ENCODE assay signal across 9 mouse cellular contexts in the genomic region with DNA sequence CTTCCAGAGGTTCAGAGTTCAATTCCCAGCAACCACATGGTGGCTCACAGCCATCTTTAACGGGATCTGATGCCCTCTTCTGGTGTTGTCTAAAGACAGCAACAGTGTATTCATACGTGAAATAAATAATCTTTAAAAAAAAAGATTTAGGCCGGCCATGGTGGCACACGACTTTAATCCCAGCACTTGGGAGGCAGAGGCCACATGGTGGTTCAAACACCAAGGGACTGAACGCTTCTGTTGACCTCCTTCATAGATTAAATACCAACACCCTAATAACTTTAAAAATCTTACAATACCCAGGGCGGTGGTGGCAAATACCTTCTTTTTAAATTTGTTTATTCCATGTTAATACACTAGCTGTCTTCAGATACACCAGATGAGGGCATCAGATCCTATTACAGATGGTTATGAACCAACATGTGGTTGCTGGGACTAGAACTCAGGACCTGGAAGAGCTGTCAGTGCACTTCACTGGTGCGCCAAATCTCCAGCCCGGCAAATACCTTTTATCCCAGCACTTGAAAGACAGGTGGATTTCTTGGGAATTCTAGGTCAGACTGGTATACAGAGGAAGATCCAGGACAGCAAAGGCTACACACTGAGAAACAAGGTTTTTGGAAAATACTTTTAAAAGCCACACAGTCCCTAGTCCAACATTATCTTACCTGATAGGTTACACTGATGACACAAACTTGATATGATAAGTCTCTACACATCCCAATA. TPM values are rescaled to one million over a fixed set of nuclear protein-coding genes. Genes with fewer than 3 reads are reported as not detected.
DNase-seq lines count a peak whose midpoint lies in the region; ATAC-seq lines count a peak whose summit lies in the region.
"Had no signal": no experiment of that assay in that cellular context is flagged by ENCODE, and none has a peak within 500 bp of the region (broad histone marks: within the 10 kb centered on the region; RNA-seq: fewer than 3 reads in every experiment).

No protein-coding gene starts in this region.

- H3K27ac ChIP-seq in intestine, embryonic 15.5 days, result no peak overlapping the region
- H3K27ac ChIP-seq: embryonic facial prominence, embryonic 13.5 days had no signal

- WGBS in intestine, embryonic 15.5 days, result 77% methylated on average over 8 of the region's 8 CpGs

- no peak overlapping the region for H3K4me3 ChIP-seq in intestine, embryonic 15.5 days (replicated peaks)
- H3K4me3 ChIP-seq: embryonic facial prominence, embryonic 13.5 days had no signal

- no peaks in the 10 kb centered on the region for H3K9me3 ChIP-seq in intestine, embryonic 15.5 days
- H3K9me3 ChIP-seq: embryonic facial prominence, embryonic 13.5 days had no signal

- DNase-seq in kidney, adult 18-20 months, result peak; percentile 21
- DNase-seq in kidney, postnatal 4 days, result no peak
- DNase-seq in 3134 (ENCODE audit: extremely low read depth, insufficient read length, low spot score), result peak; percentile 66
- peak; percentile 74 for DNase-seq in 3T3-L1 (ENCODE audit: low read depth, low spot score)
- DNase-seq in right cerebral cortex, postnatal 10 days (ENCODE audit: low spot score in 2 of 2), result no peak
- DNase-seq: thymus, postnatal 36 days had no signal

- H3K9ac ChIP-seq in intestine, embryonic 15.5 days, result no peak overlapping the region
- H3K9ac ChIP-seq: embryonic facial prominence, embryonic 13.5 days had no signal

- 0 out of 2 replicates have a peak overlapping the region, but pooled peaks have one; percentile 10 for H3K4me2 ChIP-seq in intestine, embryonic 15.5 days (replicated peaks)
- H3K4me2 ChIP-seq: embryonic facial prominence, embryonic 13.5 days had no signal

- H3K4me1 ChIP-seq in intestine, embryonic 15.5 days (replicated peaks), result no peaks in the 10 kb centered on the region

- no peak for ATAC-seq in intestine, embryonic 15.5 days
- no peak for ATAC-seq in megakaryocyte, adult 5-6 weeks (ENCODE audit: poor library complexity, severe bottlenecking)

- no peaks in the 10 kb centered on the region for H3K27me3 ChIP-seq in intestine, embryonic 15.5 days (replicated peaks)
- H3K27me3 ChIP-seq: embryonic facial prominence, embryonic 13.5 days had no signal

- H3K36me3 ChIP-seq in intestine, embryonic 15.5 days, result peaks cover 8% of the 10 kb centered on the region; the same call in 1 of the 2 replicates

RNA-seq across cellular contexts. Expression of gene Gm10382, which starts 3.7 kb away (rescaled TPM):
- 0.23 and 0.40 TPM in 2 replicates for polyA plus RNA-seq in intestine, embryonic 15.5 days (2015; fragmentation: Nextera tagmentation; extraction: Ambion mirVana)
- total RNA-seq in megakaryocyte, adult 5-6 weeks (2015), result not detected in 2 replicates
- 0.11 TPM in 1 of 2 replicates, not detected in the other for total RNA-seq in megakaryocyte, adult 5-6 weeks (2017)

RNA-seq across cellular contexts. Expression of gene Ubc, which starts 4.6 kb away (rescaled TPM):
- 875 and 888 TPM in 2 replicates for polyA plus RNA-seq in intestine, embryonic 15.5 days (2015; fragmentation: Nextera tagmentation; extraction: Ambion mirVana)
- total RNA-seq in megakaryocyte, adult 5-6 weeks (2015), result 260 and 265 TPM in 2 replicates
- total RNA-seq in megakaryocyte, adult 5-6 weeks (2017), result 355 and 414 TPM in 2 replicates

RNA-seq across cellular contexts. Expression of gene Scarb1, which starts 44.5 kb away (rescaled TPM):
- polyA plus RNA-seq in intestine, embryonic 15.5 days (2015; fragmentation: Nextera tagmentation; extraction: Ambion mirVana), result 59.3 and 70.0 TPM in 2 replicates
- 88.7 and 92.9 TPM in 2 replicates for total RNA-seq in megakaryocyte, adult 5-6 weeks (2015)
- 86.3 and 88.2 TPM in 2 replicates for total RNA-seq in megakaryocyte, adult 5-6 weeks (2017)

RNA-seq across cellular contexts. Expression of gene Dhx37, which starts 48.5 kb away (rescaled TPM):
- 10.7 and 11.3 TPM in 2 replicates for polyA plus RNA-seq in intestine, embryonic 15.5 days (2015; fragmentation: Nextera tagmentation; extraction: Ambion mirVana)
- total RNA-seq in megakaryocyte, adult 5-6 weeks (2015), result 6.6 and 13.9 TPM in 2 replicates
- 15.7 and 29.0 TPM in 2 replicates for total RNA-seq in megakaryocyte, adult 5-6 weeks (2017)

RNA-seq across cellular contexts. Expression of gene Bri3bp, which starts 56.0 kb away (rescaled TPM):
- polyA plus RNA-seq in intestine, embryonic 15.5 days (2015; fragmentation: Nextera tagmentation; extraction: Ambion mirVana), result 59.6 and 60.4 TPM in 2 replicates
- total RNA-seq in megakaryocyte, adult 5-6 weeks (2015), result 46.8 and 49.2 TPM in 2 replicates
- total RNA-seq in megakaryocyte, adult 5-6 weeks (2017), result 19.7 and 26.3 TPM in 2 replicates

Comparison
In these comparisons a context has a peak if more than half of its experiments do, and no peak if none do; other contexts are left out.
1. DNase-seq: peak in kidney, adult 18-20 months (single experiment), 3134 (single experiment) and 3T3-L1 (single experiment); none in kidney, postnatal 4 days (0 of 2) and right cerebral cortex, postnatal 10 days (0 of 2).